Mouse (Mus musculus) CH12F3 (cell line): ENCODE measurements around the gene Pik3r4.

Source experiments
- in situ Hi-C: fragments of 300-500 bp; cut with MboI; formaldehyde crosslinking; loops from 2 replicates; pipeline ENCODE4 v1.14.3; 2020; ENCODE audit warnings: low sequenced_read_pairs

Gene Pik3r4

DNA sequence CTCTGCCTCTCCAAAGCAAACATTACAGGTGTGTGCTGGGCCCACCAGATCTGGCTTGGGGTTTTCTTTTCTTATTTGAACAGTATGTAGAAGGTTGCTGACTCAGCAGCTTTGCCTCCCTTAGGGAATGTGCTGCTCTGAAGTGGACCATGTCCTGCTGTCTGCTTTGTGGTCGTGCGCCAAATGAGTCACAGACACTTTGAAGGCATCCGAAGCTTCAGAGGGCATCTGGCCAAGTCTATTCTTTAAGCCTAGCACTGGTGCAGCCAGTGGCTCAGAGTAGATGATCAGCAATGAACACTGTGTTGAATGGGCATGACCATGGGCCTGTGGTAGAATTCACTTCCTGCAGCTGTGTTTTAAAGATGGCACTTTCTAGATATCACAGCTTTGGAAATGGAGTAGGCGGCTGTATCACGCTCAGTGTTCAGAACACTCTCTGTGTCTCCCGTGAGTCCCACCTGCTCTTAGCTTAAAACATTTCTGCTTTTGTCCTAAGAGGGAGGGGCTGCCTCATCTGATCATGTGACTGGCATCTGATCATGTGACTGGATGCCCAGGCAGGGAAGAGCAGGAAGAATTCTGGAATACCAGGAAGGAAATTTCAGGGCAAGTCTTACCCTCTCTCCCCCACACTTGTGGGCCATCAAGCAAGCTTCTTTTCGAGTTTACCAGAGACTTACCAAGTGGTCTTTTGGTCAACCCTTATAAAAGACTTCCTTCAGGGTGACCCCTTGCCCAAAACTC is 54.2 kb downstream of the Pik3r4 start:
- in situ Hi-C loops = no loop called here

DNA sequence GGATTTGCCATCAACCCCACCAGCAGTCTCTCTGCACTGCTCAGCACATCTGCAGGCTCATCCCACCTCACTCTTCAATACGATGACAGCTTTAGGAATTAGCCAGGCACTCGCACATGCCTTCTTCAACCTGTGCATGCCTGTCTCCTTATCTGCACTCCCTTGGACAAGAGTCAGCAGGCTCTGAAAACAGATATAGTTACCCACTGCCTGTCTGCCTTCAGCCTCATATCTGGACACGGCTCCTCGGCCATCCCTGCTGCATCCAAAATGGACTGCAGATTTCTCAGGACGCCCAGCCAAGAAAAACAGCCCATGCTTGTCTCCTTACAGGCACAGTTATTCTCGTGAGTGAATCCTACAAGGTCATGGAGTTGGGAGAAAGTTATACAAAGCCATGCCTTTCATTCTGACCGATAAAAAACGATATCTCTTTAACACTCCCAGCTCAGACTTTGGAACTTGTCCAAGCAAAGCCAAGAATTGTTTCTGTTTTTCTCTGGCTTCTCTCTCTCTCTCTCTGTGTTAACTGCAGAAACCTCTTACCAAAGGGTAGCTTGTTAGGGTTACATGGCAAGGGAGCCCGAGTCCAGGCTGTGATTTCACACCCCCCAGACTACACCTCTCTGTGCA is 55.1 kb downstream of the Pik3r4 start:
- in situ Hi-C loops = no loop called here

DNA sequence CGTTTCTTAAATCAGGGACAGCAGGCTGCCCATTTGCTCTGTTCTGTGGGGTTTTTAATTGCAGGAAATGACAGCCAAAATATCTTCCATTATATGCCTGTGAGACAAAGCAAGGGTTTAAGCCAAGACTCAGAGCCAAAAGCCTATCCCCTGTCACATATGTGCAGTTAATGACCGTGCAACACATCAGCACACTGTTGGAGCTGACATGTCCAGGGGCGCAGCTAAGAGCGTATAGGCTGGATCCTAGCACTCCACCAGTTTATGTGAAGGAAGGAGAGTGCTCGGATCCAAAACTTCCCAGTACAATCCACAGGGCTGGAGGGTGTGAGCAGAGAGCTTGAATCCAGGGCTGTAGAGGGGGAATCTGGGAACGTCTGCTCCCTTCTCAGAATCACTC is 57.9 kb downstream of the Pik3r4 start:
- in situ Hi-C loops = no loop called here

DNA sequence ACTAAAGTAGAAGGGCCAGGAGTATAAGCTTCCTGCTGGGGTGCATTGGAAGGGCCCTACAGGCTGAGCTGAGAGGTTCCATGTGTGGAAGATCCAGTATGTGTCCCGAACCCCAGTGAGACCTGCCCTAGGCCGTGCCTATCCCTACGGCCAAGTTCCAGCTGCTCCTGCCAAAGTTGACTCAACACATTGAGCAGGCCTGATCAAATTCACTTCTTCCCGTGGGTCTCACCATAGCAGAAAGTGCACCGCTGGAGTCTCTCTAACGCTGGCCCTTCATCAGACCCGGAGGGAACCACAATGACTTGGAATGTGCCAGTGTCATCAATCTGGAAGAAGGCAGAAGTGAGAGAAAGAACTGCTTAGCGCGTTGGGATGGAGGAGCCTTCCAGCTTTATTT is 59.2 kb downstream of the Pik3r4 start:
- in situ Hi-C loops = no loop called here

DNA sequence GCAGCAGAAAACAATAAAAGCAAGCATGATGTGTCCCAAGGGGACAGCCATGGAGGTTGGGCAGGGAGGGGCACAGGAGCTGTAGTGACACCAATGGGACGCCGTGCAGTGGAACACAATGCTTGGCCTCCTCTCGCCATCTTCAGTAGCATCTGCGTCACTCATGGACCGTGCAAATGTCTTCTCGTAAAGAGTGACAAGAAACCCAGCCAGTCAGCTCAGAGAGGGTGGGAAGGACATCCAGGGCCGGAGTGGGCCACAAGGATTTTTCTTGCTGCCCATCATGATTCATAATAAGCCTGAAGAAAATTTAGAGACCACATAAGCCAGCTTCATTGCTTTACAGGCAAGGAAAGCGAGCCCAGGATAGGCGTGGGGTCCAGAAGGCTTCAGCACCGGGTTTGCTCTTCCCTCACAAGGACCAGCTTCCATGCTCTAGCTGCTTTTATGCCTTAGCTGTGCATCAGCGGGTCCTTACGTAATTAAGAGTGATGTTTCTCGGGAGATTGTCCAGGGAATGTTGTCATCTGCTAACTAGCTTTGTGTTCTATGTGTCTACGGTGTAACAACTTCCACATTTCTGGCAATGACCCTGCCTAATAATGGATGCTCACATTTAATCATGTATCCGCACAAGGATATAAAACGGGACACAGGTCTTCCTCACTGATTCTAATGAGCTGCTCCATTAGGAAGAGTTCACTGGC is 61.6 kb downstream of the Pik3r4 start:
- in situ Hi-C loops = no loop called here

DNA sequence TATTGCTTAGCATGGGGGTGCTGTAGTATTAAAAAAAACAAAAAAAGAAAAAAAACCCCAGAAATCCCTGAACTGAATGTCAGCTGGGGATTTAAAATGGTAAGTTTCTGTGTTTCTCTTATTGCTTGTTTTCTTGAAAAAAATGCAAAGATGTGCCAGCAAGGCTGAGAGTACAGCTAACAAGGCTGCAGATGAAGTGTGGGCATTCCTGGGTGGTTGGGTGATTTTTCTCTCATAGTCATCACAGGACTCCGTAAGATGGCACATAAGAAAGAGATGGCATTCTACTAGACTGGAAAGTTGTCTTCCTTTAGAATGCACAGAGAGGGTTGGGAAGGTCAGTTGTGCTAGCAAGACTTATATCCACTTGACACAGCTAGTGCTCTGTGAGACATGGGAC is 62.2 kb downstream of the Pik3r4 start:
- in situ Hi-C loops = no loop called here

DNA sequence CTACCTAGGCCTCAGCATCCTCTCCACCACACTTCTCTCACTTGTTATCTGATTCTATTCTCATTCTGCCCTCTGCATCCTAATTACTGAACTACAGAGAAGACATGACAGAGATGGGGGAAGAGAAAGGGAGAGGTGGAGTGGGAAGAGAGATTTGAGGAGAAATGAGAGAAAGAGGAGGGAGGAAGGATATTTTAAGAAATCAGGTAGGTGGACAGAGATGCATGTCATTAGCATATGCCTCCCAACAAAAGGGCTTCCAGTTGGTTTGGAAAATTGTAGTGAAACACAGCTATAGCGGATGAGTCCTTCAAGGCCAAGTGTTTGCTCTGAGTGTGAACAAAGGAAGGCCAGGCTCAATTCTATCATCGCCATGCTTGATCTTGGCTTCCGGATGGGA is 69.3 kb downstream of the Pik3r4 start:
- in situ Hi-C loops = no loop called here

DNA sequence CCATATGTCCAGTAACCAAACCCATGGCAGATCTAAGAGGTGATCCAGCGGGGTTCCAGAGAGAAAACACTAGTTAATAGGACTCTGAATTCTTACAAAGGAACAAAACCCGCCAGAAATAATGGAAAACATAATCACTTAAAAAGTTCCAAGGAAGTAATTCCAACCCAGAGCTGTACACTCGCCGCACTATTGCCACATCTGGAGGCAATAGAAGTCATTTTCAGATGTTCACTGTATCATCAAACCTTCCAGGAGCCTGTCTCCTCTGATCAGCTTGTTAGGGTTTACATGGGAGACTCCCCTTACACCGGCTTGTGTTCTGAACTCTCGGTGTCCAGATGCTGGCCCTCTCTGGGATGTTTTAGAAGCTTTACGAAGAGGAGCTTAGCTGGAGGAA is 76.6 kb downstream of the Pik3r4 start:
- in situ Hi-C loops = no loop called here

DNA sequence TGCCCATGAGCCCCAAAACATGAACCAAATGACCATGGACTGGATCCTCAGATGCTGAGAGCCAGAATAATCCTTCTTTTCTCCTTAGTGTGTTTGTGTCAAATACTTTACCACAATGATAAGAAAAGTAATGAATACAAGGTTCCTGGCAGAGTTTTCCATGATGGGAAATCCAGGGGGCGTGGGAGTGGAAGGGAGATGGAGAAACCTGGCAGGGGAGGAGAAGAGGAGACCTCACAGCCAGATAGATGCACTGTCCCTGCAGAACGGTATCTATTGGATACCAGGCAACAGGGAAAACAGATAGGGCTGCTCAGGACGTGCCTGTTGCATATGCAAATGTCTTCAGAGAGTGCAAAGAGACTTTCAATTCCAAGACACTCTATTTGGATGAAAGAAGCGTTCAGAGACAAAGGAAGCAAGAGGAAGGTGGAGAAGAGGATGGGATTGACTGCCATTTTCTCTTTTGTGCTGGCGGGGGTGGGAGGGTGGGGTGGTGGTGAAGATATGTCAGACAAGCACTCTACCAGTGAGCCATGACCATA is 77.1 kb downstream of the Pik3r4 start:
- in situ Hi-C loops = no loop called here

DNA sequence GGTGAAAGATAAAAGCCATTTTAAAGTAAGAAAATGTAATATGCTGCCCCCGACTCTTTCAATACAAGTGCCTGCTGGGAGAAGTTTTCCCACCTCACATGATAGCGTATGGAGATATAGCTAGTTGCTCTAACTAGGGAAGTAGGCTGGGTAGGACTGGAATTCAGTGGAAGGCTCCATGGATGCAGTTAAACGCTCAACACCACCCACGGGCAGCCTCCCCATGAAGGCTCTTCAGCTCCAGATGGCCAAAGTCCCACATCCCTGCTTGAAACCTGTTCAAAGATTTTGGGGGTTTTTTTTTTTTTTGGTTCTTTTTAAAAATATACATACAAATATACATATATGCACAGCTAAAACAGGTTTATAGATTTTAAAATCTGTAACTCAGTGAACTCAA is 77.7 kb downstream of the Pik3r4 start:
- in situ Hi-C loops = no loop called here

DNA sequence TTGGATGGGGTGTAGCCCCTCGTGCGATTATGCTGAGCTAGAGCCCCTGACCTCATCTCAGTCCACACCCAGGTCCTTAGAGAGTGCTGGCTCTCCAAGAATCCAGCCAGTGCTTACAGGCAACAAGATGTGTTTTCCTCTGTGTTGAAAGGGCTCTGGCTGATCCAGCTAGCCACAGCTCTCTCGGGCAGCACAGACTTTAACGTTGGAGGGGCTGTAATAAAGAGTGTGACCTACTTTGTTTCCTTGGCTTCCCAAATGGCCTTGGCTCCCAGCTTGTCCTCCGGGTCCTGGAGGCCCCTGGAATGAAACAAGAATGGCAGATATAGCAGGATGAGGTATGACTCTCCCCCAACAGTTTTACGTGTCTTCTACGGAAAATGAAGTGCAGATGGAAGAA is 89.2 kb downstream of the Pik3r4 start:
- in situ Hi-C loops = no loop called here

DNA sequence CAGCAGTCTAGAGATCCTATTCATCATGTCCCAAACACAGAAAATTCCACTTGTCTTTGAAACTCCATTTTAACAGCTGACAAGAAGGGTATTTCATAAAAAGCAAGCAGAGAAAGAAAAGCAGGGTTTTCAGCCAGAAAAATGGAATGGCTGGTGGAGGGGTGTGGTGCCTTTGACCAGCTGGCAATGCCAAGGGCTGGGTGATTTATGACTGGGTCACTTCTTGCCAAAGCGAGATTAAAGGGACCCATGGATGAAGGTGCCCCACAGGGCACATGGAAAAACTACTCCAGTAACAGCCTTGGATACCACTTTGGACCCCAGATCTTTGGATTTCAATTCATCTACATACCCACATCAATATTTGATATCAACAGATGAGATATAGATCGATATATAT is 91.9 kb downstream of the Pik3r4 start:
- in situ Hi-C loops = no loop called here

DNA sequence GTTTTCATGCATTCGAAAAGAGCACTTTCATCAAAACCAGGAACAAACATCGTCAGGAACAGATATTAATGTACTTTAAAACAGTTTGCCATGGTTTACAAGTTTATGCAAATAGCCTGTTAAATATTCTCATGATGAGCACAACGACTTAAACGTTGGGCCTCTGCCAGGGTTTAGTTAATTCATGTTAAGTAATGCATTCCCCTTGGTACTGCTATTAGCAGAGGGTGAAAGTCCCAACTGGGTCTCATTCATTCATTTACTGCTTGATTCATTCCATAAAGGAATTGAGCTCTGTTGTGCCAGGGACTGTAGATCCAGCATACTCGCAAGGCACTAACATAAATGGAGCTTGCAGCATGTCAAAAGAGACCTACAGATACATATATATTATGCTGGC is 92.4 kb downstream of the Pik3r4 start:
- in situ Hi-C loops = no loop called here
